Mouse (Mus musculus) bone marrow, adult 2 months (tissue): ENCODE results near the gene Tdrkh.

Experiments
- CTCF ChIP-seq: fragments of 200-500 bp; IDR thresholded peaks from 2 replicates; pipeline ENCODE4 v1.5.1; 2011; ENCODE audit warnings: low read length, control low read depth; ENCODE audit not compliant: control insufficient read depth, insufficient read depth
- POLR2A ChIP-seq: fragments of 200-500 bp; IDR thresholded peaks from 2 replicates; pipeline ENCODE4 v1.6.1; 2011; ENCODE audit warnings: low read depth, mild to moderate bottlenecking, control low read depth, low read length, borderline replicate concordance; ENCODE audit not compliant: control insufficient read depth

GRCm38 (mm10) chr3:94413031-94413679, at the start of gene Tdrkh:
- TF ChIP-seq CTCF (no peak), POLR2A (peak; percentile 38; the same call in 1 of the 2 replicates)
